Mouse (Mus musculus): ENCODE data around the gene Nxph4. TPM values are rescaled to one million over a fixed set of nuclear protein-coding genes. Genes with fewer than 3 reads are reported as not detected.

Gene Nxph4
- polyA plus RNA-seq (2014; fragmentation: Nextera tagmentation; extraction: Ambion mirVana), result 0.70 and 0.81 TPM in 2 replicates

- 0 out of 2 replicates have a peak, but pooled peaks have one; percentile 25 for ATAC-seq (ENCODE audit: insufficient number of reproducible peaks, insufficient read depth, low FRiP score, low read depth)
Observed at GRCm38 (mm10) chr10:127534036-127534928, at the start of gene Nxph4. Gene Nxph4 (minus strand): TSS chr10:127534559.

GRCm38 (mm10) chr10:127583649-127584048 is 49.3 kb upstream of the Nxph4 start:
- Histone ChIP-seq H3K36me3 (ENCODE audit: control insufficient read depth, insufficient read depth, low read length) (peaks cover 48% of the 10 kb centered on the region), H3K27me3 (ENCODE audit: control insufficient read depth, insufficient read depth, low read length) (no peaks in the 10 kb centered on the region), H3K4me1 (ENCODE audit: control insufficient read depth in 2 of 2, insufficient read depth in 2 of 2, low read length in 2 of 2) (no peaks in the 10 kb centered on the region), H3K9ac (ENCODE audit: low read length) (no peak overlapping the region), H3K4me2 (ENCODE audit: low read length) (no peak overlapping the region), H3K27ac (replicated peaks in 1 of 2; ENCODE audit: control insufficient read depth in 1 of 2, insufficient read depth in 1 of 2, low read depth in 2 of 2, low read length in 2 of 2) (no peak overlapping the region), H3K9me3 (ENCODE audit: control insufficient read depth, low read length) (no peaks in the 10 kb centered on the region), H3K4me3 (ENCODE audit: control insufficient read depth in 1 of 2, insufficient read depth in 1 of 2, low read depth in 1 of 2, low read length in 2 of 2) (no peak overlapping the region)
- WGBS, result 80% methylated on average over 8 of the region's 8 CpGs
- no peak for ATAC-seq (ENCODE audit: insufficient number of reproducible peaks, insufficient read depth, low FRiP score, low read depth)

More at GRCm38 (mm10) chr10:127534036-127534928, at the start of gene Nxph4:
- WGBS, result under 1% methylated on average over 64 of the region's 78 CpGs
- 0 out of 2 replicates have a peak, but pooled peaks cover 7% of the 10 kb centered on the region for H3K36me3 ChIP-seq (ENCODE audit: control insufficient read depth, insufficient read depth, low read length)
- H3K9ac ChIP-seq (ENCODE audit: low read length), result peak within 1 kb of the TSS; percentile 31
- peak within 1 kb of the TSS; percentile 48 to 49 for H3K4me3 ChIP-seq (ENCODE audit: control insufficient read depth in 1 of 2, insufficient read depth in 1 of 2, low read depth in 1 of 2, low read length in 2 of 2)
- no peaks in the 10 kb centered on the region for H3K9me3 ChIP-seq (ENCODE audit: control insufficient read depth, low read length)
- H3K27ac ChIP-seq (replicated peaks in 1 of 2; ENCODE audit: control insufficient read depth in 1 of 2, insufficient read depth in 1 of 2, low read depth in 2 of 2, low read length in 2 of 2), result no peak within 1 kb of the TSS
- peaks cover 8 to 19% of the 10 kb centered on the region in 2 experiments for H3K4me1 ChIP-seq (ENCODE audit: control insufficient read depth in 2 of 2, insufficient read depth in 2 of 2, low read length in 2 of 2)
- H3K4me2 ChIP-seq (ENCODE audit: low read length), result peak within 1 kb of the TSS; percentile 77
- peaks cover 79% of the 10 kb centered on the region for H3K27me3 ChIP-seq (ENCODE audit: control insufficient read depth, insufficient read depth, low read length)

- Histone ChIP-seq H3K4me2 (ENCODE audit: low read length) (no peak overlapping the region), H3K9ac (ENCODE audit: low read length) (no peak overlapping the region), H3K4me3 (ENCODE audit: control insufficient read depth in 1 of 2, insufficient read depth in 1 of 2, low read depth in 1 of 2, low read length in 2 of 2) (no peak overlapping the region), H3K36me3 (ENCODE audit: control insufficient read depth, insufficient read depth, low read length) (peaks cover 60% of the 10 kb centered on the region), H3K27ac (replicated peaks in 1 of 2; ENCODE audit: control insufficient read depth in 1 of 2, insufficient read depth in 1 of 2, low read depth in 2 of 2, low read length in 2 of 2) (no peak overlapping the region), H3K4me1 (ENCODE audit: control insufficient read depth in 2 of 2, insufficient read depth in 2 of 2, low read length in 2 of 2) (no peaks in the 10 kb centered on the region; a peak in 1 of 4 replicates), H3K27me3 (ENCODE audit: control insufficient read depth, insufficient read depth, low read length) (no peaks in the 10 kb centered on the region), H3K9me3 (ENCODE audit: control insufficient read depth, low read length) (no peaks in the 10 kb centered on the region)
- WGBS, result 65% methylated on average over 9 of the region's 9 CpGs
- ATAC-seq (ENCODE audit: insufficient number of reproducible peaks, insufficient read depth, low FRiP score, low read depth), result no peak
Observed at GRCm38 (mm10) chr10:127581291-127581690, 46.9 kb upstream of the Nxph4 start.

GRCm38 (mm10) chr10:127577982-127578381 is 43.6 kb upstream of the Nxph4 start:
- peaks cover 70% of the 10 kb centered on the region for H3K36me3 ChIP-seq (ENCODE audit: control insufficient read depth, insufficient read depth, low read length)

GRCm38 (mm10) chr10:127577156-127577555 is 42.8 kb upstream of the Nxph4 start:
- Histone ChIP-seq H3K27me3 (ENCODE audit: control insufficient read depth, insufficient read depth, low read length) (no peaks in the 10 kb centered on the region), H3K9me3 (ENCODE audit: control insufficient read depth, low read length) (no peaks in the 10 kb centered on the region), H3K4me2 (ENCODE audit: low read length) (no peak overlapping the region), H3K27ac (replicated peaks in 1 of 2; ENCODE audit: control insufficient read depth in 1 of 2, insufficient read depth in 1 of 2, low read depth in 2 of 2, low read length in 2 of 2) (no peak overlapping the region), H3K36me3 (ENCODE audit: control insufficient read depth, insufficient read depth, low read length) (peaks cover 70% of the 10 kb centered on the region), H3K9ac (ENCODE audit: low read length) (no peak overlapping the region), H3K4me3 (ENCODE audit: control insufficient read depth in 1 of 2, insufficient read depth in 1 of 2, low read depth in 1 of 2, low read length in 2 of 2) (no peak overlapping the region), H3K4me1 (ENCODE audit: control insufficient read depth in 2 of 2, insufficient read depth in 2 of 2, low read length in 2 of 2) (no peaks in the 10 kb centered on the region; a peak in 1 of 4 replicates)
- 83% methylated on average over 9 of the region's 9 CpGs for WGBS
- no peak for ATAC-seq (ENCODE audit: insufficient number of reproducible peaks, insufficient read depth, low FRiP score, low read depth)

More at GRCm38 (mm10) chr10:127577982-127578381, 43.6 kb upstream of the Nxph4 start:
- Histone ChIP-seq H3K4me3 (ENCODE audit: control insufficient read depth in 1 of 2, insufficient read depth in 1 of 2, low read depth in 1 of 2, low read length in 2 of 2) (no peak overlapping the region), H3K27ac (replicated peaks in 1 of 2; ENCODE audit: control insufficient read depth in 1 of 2, insufficient read depth in 1 of 2, low read depth in 2 of 2, low read length in 2 of 2) (no peak overlapping the region), H3K9ac (ENCODE audit: low read length) (no peak overlapping the region), H3K4me1 (ENCODE audit: control insufficient read depth in 2 of 2, insufficient read depth in 2 of 2, low read length in 2 of 2) (no peaks in the 10 kb centered on the region; a peak in 1 of 4 replicates), H3K4me2 (ENCODE audit: low read length) (no peak overlapping the region), H3K9me3 (ENCODE audit: control insufficient read depth, low read length) (no peaks in the 10 kb centered on the region), H3K27me3 (ENCODE audit: control insufficient read depth, insufficient read depth, low read length) (no peaks in the 10 kb centered on the region)
- no peak for ATAC-seq (ENCODE audit: insufficient number of reproducible peaks, insufficient read depth, low FRiP score, low read depth)
- WGBS, result 79% methylated on average over 15 of the region's 15 CpGs

DNA sequence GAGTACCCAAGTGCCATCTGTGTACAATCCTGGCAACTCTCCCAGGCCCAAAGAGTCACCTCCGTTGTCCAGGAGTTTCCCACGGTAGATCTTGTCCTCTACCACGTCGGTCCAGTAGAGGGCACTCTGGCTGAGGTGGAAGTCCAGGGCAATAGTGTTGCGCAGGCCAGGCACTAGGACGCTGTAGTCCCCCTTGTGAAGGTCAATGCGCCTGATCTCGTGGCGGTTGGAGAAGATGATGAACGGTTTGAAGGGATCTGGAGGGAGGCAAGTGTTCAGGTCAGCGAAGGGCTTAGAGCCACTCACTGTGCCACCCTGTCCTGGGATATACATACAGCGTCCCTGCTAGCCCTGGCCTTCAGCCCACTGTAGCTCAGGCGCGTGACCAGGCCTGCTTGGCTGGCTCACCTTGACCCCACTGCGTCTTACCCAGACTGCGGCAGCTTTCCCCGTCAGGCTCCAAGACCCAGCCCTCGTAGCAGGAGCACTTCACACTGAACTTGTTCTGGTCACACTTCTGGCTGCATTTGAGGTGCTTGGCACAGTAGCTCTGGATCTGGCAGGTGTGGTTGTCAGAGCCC is 42.1 kb upstream of the Nxph4 start:
- Histone ChIP-seq H3K4me1 (ENCODE audit: control insufficient read depth in 2 of 2, insufficient read depth in 2 of 2, low read length in 2 of 2) (no peaks in the 10 kb centered on the region; a peak in 1 of 4 replicates), H3K27ac (replicated peaks in 1 of 2; ENCODE audit: control insufficient read depth in 1 of 2, insufficient read depth in 1 of 2, low read depth in 2 of 2, low read length in 2 of 2) (no peak overlapping the region), H3K9ac (ENCODE audit: low read length) (no peak overlapping the region), H3K4me3 (ENCODE audit: control insufficient read depth in 1 of 2, insufficient read depth in 1 of 2, low read depth in 1 of 2, low read length in 2 of 2) (no peak overlapping the region), H3K9me3 (ENCODE audit: control insufficient read depth, low read length) (no peaks in the 10 kb centered on the region), H3K4me2 (ENCODE audit: low read length) (no peak overlapping the region), H3K36me3 (ENCODE audit: control insufficient read depth, insufficient read depth, low read length) (peaks cover 73% of the 10 kb centered on the region), H3K27me3 (ENCODE audit: control insufficient read depth, insufficient read depth, low read length) (no peaks in the 10 kb centered on the region)
- WGBS, result 59% methylated on average over 18 of the region's 18 CpGs
- no peak for ATAC-seq (ENCODE audit: insufficient number of reproducible peaks, insufficient read depth, low FRiP score, low read depth)

GRCm38 (mm10) chr10:127575741-127576140 is 41.4 kb upstream of the Nxph4 start:
- H3K27me3 ChIP-seq (ENCODE audit: control insufficient read depth, insufficient read depth, low read length), result no peaks in the 10 kb centered on the region
- peaks cover 75% of the 10 kb centered on the region for H3K36me3 ChIP-seq (ENCODE audit: control insufficient read depth, insufficient read depth, low read length)
- no peak overlapping the region for H3K9ac ChIP-seq (ENCODE audit: low read length)
- H3K4me2 ChIP-seq (ENCODE audit: low read length), result no peak overlapping the region
- H3K4me1 ChIP-seq (ENCODE audit: control insufficient read depth in 2 of 2, insufficient read depth in 2 of 2, low read length in 2 of 2), result no peaks in the 10 kb centered on the region; a peak in 1 of 4 replicates
- no peak overlapping the region for H3K27ac ChIP-seq (replicated peaks in 1 of 2; ENCODE audit: control insufficient read depth in 1 of 2, insufficient read depth in 1 of 2, low read depth in 2 of 2, low read length in 2 of 2)
- no peak for ATAC-seq (ENCODE audit: insufficient number of reproducible peaks, insufficient read depth, low FRiP score, low read depth)
- H3K4me3 ChIP-seq (ENCODE audit: control insufficient read depth in 1 of 2, insufficient read depth in 1 of 2, low read depth in 1 of 2, low read length in 2 of 2), result no peak overlapping the region
- 88% methylated on average over 7 of the region's 7 CpGs for WGBS
- no peaks in the 10 kb centered on the region for H3K9me3 ChIP-seq (ENCODE audit: control insufficient read depth, low read length)

Measured in heart, embryonic 14.5 days (tissue).